Mouse (Mus musculus) heart, embryonic 13.5 days (tissue): ENCODE data around the gene Lrp11. TPM values are rescaled to one million over a fixed set of nuclear protein-coding genes. Genes with fewer than 3 reads are reported as not detected.

ENCODE experiments used
- ATAC-seq: fragments of 200-750 bp; cut with Nextera tagmentation; 2 replicates; pipeline ENCODE4 v1.8.0; 2017; ENCODE audit warnings: moderate TSS enrichment; ENCODE audit not compliant: insufficient number of reproducible peaks, low FRiP score, low TSS enrichment; ENCODE audit errors: extremely low read depth
- H3K27ac ChIP-seq: fragments of 300-500 bp; sonication (generic); replicated peaks from 2 replicates; pipeline ENCODE4 v1.5.1; 2015; ENCODE audit warnings: moderate library complexity, mild to moderate bottlenecking, inconsistent platforms
- H3K27me3 ChIP-seq: fragments of 300-500 bp; sonication (generic); replicated peaks from 2 replicates; pipeline ENCODE4 v1.6.1; 2015; ENCODE audit warnings: mild to moderate bottlenecking, inconsistent platforms
- H3K36me3 ChIP-seq: fragments of 300-500 bp; sonication (generic); 2 replicates; pipeline ENCODE4 v1.6.1; 2015; ENCODE audit warnings: mild to moderate bottlenecking, inconsistent platforms
- H3K4me1 ChIP-seq: fragments of 300-500 bp; sonication (generic); 2 replicates; pipeline ENCODE4 v1.6.1; 2015; ENCODE audit warnings: inconsistent platforms
- H3K4me2 ChIP-seq: fragments of 300-500 bp; sonication (generic); 2 replicates; pipeline ENCODE4 v1.6.1; 2015; ENCODE audit warnings: inconsistent platforms, mild to moderate bottlenecking, moderate library complexity
- H3K4me3 ChIP-seq: fragments of 300-500 bp; sonication (generic); 2 replicates; pipeline ENCODE4 v1.5.1; 2015; ENCODE audit warnings: moderate library complexity, mild to moderate bottlenecking, inconsistent platforms
- H3K9ac ChIP-seq: fragments of 300-500 bp; sonication (generic); 2 replicates; pipeline ENCODE4 v1.6.1; 2015; ENCODE audit warnings: inconsistent platforms, mild to moderate bottlenecking, moderate library complexity
- H3K9me3 ChIP-seq: fragments of 300-500 bp; sonication (generic); 2 replicates; pipeline ENCODE4 v1.6.1; 2016; ENCODE audit warnings: inconsistent platforms
- WGBS: fragments of 180-500 bp; shearing (Covaris S2); methylation state at CpG from one replicate; pipeline ENCODE4 v1.1.7; 2015; ENCODE audit warnings: mixed read lengths; 5-methylcytosine and 5-hydroxymethylcytosine counted together
- polyA plus RNA-seq: library from polyadenylated mRNA; unstranded; fragments of >200 nt; fragmentation: Nextera tagmentation; extraction: Ambion mirVana; gene quantifications from 2 replicates; pipeline ENCODE4 v1.2.1, GENCODE M21; 2015

Lrp11 gene
- polyA plus RNA-seq, 1 experiment from 2014 or later: 1.9 TPM

DNA sequence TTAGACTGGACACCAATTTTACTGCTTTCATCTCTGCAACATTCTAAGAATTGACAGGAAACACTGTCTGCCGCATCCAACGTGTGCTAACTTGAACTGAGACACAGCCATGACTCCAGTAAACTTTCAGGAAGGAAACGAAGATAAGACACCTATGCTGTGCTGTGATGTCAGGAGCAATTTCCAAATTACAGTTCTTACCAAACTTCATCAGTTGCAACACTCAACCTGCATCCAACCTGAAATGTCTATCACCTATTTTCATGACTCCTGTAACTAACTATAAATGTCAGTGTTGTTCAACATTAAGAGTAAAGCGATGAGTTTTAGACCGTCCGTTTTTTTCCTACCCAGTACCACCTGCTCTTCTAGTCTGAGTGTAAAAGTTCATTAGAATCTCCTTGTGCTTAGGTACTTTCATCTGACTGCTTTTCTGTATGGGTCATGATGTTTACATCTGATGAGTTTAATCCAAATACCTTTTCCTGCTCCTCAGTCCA, 74.5 kb downstream of the Lrp11 start:
- no peak for ATAC-seq
- H3K27ac ChIP-seq: peak overlapping the region; percentile 93
- 52% methylated on average over 6 of the region's 6 CpGs for WGBS

GRCm38 (mm10) chr10:7664889-7665288, 75.3 kb downstream of the Lrp11 start:
- Histone ChIP-seq H3K4me1 (peaks cover 27% of the 10 kb centered on the region), H3K9me3 (no peaks in the 10 kb centered on the region), H3K4me2 (no peak overlapping the region), H3K9ac (no peak overlapping the region), H3K4me3 (no peak overlapping the region), H3K27me3 (no peaks in the 10 kb centered on the region), H3K36me3 (peaks cover 7% of the 10 kb centered on the region), H3K27ac (no peak overlapping the region)
- ATAC-seq: no peak
- 89% methylated on average over 1 of the region's 1 CpGs for WGBS

More for the DNA sequence above, 74.5 kb downstream of the Lrp11 start:
- H3K9ac ChIP-seq: peak overlapping the region; percentile 93
- H3K4me1 ChIP-seq: peaks cover 33% of the 10 kb centered on the region
- no peaks in the 10 kb centered on the region for H3K36me3 ChIP-seq
- no peaks in the 10 kb centered on the region for H3K9me3 ChIP-seq
- H3K4me3 ChIP-seq: peak overlapping the region; percentile 79
- no peaks in the 10 kb centered on the region for H3K27me3 ChIP-seq
- peak overlapping the region; percentile 94 for H3K4me2 ChIP-seq

DNA sequence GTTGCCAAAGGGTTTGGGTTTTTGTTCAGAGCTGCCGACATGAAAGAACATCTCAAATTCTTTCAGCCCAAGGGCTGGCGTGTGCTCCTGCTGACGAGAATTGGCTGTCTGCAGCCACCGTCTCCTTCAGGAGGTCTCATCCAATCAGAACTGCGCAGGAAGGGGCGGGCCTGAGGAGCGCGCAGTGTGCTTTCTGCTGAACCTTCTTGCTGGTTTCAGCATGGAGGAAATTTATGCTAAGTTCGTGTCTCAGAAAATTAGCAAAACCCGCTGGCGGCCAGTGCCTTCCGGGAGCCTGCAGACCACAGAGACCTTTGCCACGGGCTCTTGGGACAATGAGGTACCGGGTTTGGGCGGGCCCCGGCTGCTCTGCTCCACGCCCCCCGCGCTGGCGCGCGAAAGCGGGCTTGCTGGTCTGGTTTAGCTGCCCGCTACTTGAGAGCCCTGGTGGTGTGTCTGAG, 77.8 kb downstream of the Lrp11 start, which contains the start of gene Nup43:
TSS of gene Nup43 (plus strand) at position 162 of the 461 bp plus-strand sequence.
- peaks cover 18% of the 10 kb centered on the region for H3K4me1 ChIP-seq
- H3K9me3 ChIP-seq: no peaks in the 10 kb centered on the region
- H3K9ac ChIP-seq: peak within 1 kb of the TSS; percentile 90
- ATAC-seq: peak; percentile 58; the same call in 1 of the 2 replicates
- WGBS: under 1% methylated on average over 24 of the region's 24 CpGs
- peak within 1 kb of the TSS; percentile 90 for H3K4me2 ChIP-seq
- H3K27ac ChIP-seq: peak within 1 kb of the TSS; percentile 84
- peaks cover 28% of the 10 kb centered on the region for H3K36me3 ChIP-seq
- no peaks in the 10 kb centered on the region for H3K27me3 ChIP-seq
- H3K4me3 ChIP-seq: peak within 1 kb of the TSS; percentile 92

GRCm38 (mm10) chr10:7673673-7674072, 84.1 kb downstream of the Lrp11 start:
- peaks cover 7% of the 10 kb centered on the region for H3K4me1 ChIP-seq
- H3K36me3 ChIP-seq: peaks cover 82% of the 10 kb centered on the region
- WGBS: 59% methylated on average over 1 of the region's 1 CpGs
- H3K9me3 ChIP-seq: no peaks in the 10 kb centered on the region
- ATAC-seq: no peak
- H3K9ac ChIP-seq: no peak overlapping the region
- no peak overlapping the region for H3K4me2 ChIP-seq
- H3K27ac ChIP-seq: no peak overlapping the region
- no peak overlapping the region for H3K4me3 ChIP-seq
- no peaks in the 10 kb centered on the region for H3K27me3 ChIP-seq

Other genes with a start within 250 kb of the Lrp11 start
- 6.1 and 7.1 TPM in 2 replicates for gene Ulbp1, start 116.2 kb upstream of the Lrp11 start, polyA plus RNA-seq
- 36.6 and 41.3 TPM in 2 replicates for gene Nup43, start 77.7 kb downstream of the Lrp11 start, polyA plus RNA-seq
- 117 and 134 TPM in 2 replicates for gene Pcmt1, start 91.3 kb downstream of the Lrp11 start, polyA plus RNA-seq
- 3.0 and 3.1 TPM in 2 replicates for gene Lats1, start 91.4 kb downstream of the Lrp11 start, polyA plus RNA-seq
- 30.8 and 32.2 TPM in 2 replicates for gene Katna1, start 136.2 kb downstream of the Lrp11 start, polyA plus RNA-seq
- 77.2 and 82.3 TPM in 2 replicates for gene Ginm1, start 203.0 kb downstream of the Lrp11 start, polyA plus RNA-seq
- gene Ppil4, start 203.1 kb downstream of the Lrp11 start, polyA plus RNA-seq: 25.6 and 26.7 TPM in 2 replicates
- gene Zc3h12d, start 242.7 kb downstream of the Lrp11 start, polyA plus RNA-seq: 0.38 and 0.41 TPM in 2 replicates